Mouse (Mus musculus) brain, embryonic 14.5 days (tissue): ENCODE data around the gene Bax.

Source experiments
- CTCF ChIP-seq: fragments of 200-500 bp; IDR thresholded peaks from 2 replicates; pipeline ENCODE4 v1.5.1; 2012; ENCODE audit warnings: inconsistent platforms, mild to moderate bottlenecking, moderate library complexity, borderline replicate concordance; ENCODE audit not compliant: insufficient read depth, insufficient read length; ENCODE audit errors: extremely low read depth
- POLR2A ChIP-seq: fragments of 200-500 bp; IDR thresholded peaks from 2 replicates; pipeline ENCODE4 v1.6.1; 2012; ENCODE audit warnings: mild to moderate bottlenecking, inconsistent platforms, borderline replicate concordance; ENCODE audit not compliant: poor library complexity, insufficient read depth, insufficient read length, severe bottlenecking; ENCODE audit errors: extremely low read depth

DNA sequence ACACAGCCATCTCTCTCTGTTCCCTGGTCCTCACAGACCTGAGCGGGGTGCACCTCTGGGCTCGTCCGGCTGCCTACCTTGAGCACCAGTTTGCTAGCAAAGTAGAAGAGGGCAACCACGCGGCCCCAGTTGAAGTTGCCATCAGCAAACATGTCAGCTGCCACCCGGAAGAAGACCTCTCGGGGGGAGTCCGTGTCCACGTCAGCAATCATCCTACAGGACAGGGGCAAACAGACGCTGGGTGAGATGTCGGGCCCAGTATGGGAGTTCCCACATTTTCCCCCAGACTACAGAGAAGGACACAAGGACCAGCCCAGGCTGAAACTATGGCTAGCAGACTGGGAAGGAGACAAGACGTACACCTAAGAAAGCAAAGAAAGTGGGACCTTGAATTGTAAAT is 1.6 kb downstream of the Bax start:
- TF ChIP-seq CTCF = no peak
- no peak for TF ChIP-seq POLR2A
